Mouse (Mus musculus) heart, adult 2 months (tissue): ENCODE measurements around the gene Hapln2. TPM values are rescaled to one million over a fixed set of nuclear protein-coding genes. Genes with fewer than 3 reads are reported as not detected.

Experiments
- DNase-seq, 2 experiments: peaks; one replicate each; pipeline ENCODE4 v3.0.0; 2021
- H3K27ac ChIP-seq: fragments of 200-600 bp; 2 replicates; pipeline ENCODE4 v1.8.1; 2022
- H3K27me3 ChIP-seq: fragments of 200-500 bp; 2 replicates; pipeline ENCODE4 v1.6.1; 2012; ENCODE audit warnings: mild to moderate bottlenecking, low read length, inconsistent platforms, mixed read lengths; ENCODE audit not compliant: control insufficient read depth, insufficient read depth
- H3K36me3 ChIP-seq: fragments of 200-500 bp; 2 replicates; pipeline ENCODE4 v1.6.1; 2012; ENCODE audit warnings: low read length, inconsistent platforms; ENCODE audit not compliant: control insufficient read depth, insufficient read depth
- H3K4me1 ChIP-seq: fragments of 200-500 bp; 2 replicates; pipeline ENCODE4 v1.6.1; 2011; ENCODE audit warnings: low read length; ENCODE audit not compliant: control insufficient read depth, insufficient read depth
- H3K4me3 ChIP-seq: fragments of 200-600 bp; 2 replicates; pipeline ENCODE4 v1.8.1; 2022
- H3K79me2 ChIP-seq: fragments of 200-500 bp; replicated peaks from 2 replicates; pipeline ENCODE4 v1.6.1; 2012; ENCODE audit warnings: mild to moderate bottlenecking, inconsistent platforms, low read length, moderate library complexity, mixed read lengths; ENCODE audit not compliant: control insufficient read depth, insufficient read depth
- H3K9ac ChIP-seq: fragments of 200-500 bp; 2 replicates; pipeline ENCODE4 v1.6.1; 2012; ENCODE audit warnings: low read depth, mild to moderate bottlenecking, control low read depth, inconsistent platforms, low read length, mixed read lengths
- CTCF ChIP-seq: fragments of 200-600 bp; IDR thresholded peaks from 2 replicates; pipeline ENCODE4 v1.8.1; 2022; ENCODE audit warnings: antibody characterized with exemption, mild to moderate bottlenecking, moderate library complexity
- EP300 ChIP-seq: fragments of 200-500 bp; IDR thresholded peaks from 2 replicates; pipeline ENCODE4 v1.6.1; 2011; ENCODE audit warnings: low read depth, low read length, control low read depth; ENCODE audit not compliant: insufficient read depth
- POLR2A ChIP-seq: fragments of 200-500 bp; IDR thresholded peaks from 2 replicates; pipeline ENCODE4 v1.6.1; 2011; ENCODE audit warnings: mild to moderate bottlenecking, low read depth, low read length, control low read depth; ENCODE audit not compliant: insufficient read depth
- WGBS: fragments of 180-500 bp; shearing (Covaris S2); methylation state at CpG from one replicate; pipeline ENCODE4 v1.1.7; 2018; 5-methylcytosine and 5-hydroxymethylcytosine counted together
- intact Hi-C: fragments of 180-260 bp; cut with DNase I; formaldehyde crosslinking; loops from one replicate; pipeline ENCODE4 v1.15.1; 2025
- polyA plus RNA-seq: library from polyadenylated mRNA; depleted of rRNA; stranded (reverse); fragments of >200 nt; gene quantifications from 2 replicates; pipeline ENCODE4 v1.2.3, GENCODE M21; 2012
- total RNA-seq, 2 experiments: library from RNA; stranded (reverse); gene quantifications; 2 replicates each; pipeline ENCODE4 v1.2.3; 2021

Hapln2 gene
- total and polyA plus RNA-seq, 3 experiments, result not detected

DNA sequence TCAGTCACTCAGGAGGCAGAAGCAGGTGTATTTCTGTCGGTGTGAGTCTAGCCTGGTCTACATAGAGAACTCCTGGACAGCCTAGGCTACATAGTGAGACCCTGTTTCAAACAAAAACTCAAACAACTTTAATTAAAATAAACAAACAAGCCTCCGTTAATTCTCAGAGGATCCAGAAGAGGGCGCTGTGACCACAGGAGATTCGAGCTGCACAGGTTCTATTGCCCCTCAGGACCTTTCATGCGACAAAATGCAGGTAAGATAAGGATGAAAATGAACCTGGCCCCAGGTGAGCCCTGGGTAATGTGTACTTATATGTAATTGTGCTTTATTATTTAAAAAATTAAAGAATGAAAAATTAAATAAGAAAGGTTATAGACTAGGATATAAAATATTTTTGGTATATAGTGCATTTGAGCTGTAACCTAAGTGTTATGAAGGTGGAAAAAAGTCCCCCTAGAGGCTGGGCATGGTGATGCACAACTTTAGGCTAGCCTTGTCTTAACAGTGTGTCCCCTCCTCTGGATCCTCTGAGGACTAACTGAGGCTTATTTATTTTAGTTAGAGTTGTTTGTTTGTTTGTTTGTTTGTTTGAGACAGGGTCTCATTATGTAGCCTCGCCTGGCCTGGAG lies 16.6 kb downstream of the Hapln2 start:
- no peak overlapping the region for H3K4me3 ChIP-seq
- no peaks in the 10 kb centered on the region for H3K36me3 ChIP-seq
- peak; percentile 78 for TF ChIP-seq CTCF
- no peak for TF ChIP-seq POLR2A
- no peaks in the 10 kb centered on the region for H3K27me3 ChIP-seq
- no peak overlapping the region for H3K27ac ChIP-seq
- no peak overlapping the region for H3K9ac ChIP-seq
- WGBS, result 8% methylated on average over 6 of the region's 6 CpGs
- DNase-seq, result no peak
- intact Hi-C loops, result loop anchor here (1.0 to 5.0 kb wide), 2 partner anchors 61 to 232 kb away; no protein-coding TSS in a partner anchor
- H3K79me2 ChIP-seq, result no peaks in the 10 kb centered on the region
- no peaks in the 10 kb centered on the region for H3K4me1 ChIP-seq

DNA sequence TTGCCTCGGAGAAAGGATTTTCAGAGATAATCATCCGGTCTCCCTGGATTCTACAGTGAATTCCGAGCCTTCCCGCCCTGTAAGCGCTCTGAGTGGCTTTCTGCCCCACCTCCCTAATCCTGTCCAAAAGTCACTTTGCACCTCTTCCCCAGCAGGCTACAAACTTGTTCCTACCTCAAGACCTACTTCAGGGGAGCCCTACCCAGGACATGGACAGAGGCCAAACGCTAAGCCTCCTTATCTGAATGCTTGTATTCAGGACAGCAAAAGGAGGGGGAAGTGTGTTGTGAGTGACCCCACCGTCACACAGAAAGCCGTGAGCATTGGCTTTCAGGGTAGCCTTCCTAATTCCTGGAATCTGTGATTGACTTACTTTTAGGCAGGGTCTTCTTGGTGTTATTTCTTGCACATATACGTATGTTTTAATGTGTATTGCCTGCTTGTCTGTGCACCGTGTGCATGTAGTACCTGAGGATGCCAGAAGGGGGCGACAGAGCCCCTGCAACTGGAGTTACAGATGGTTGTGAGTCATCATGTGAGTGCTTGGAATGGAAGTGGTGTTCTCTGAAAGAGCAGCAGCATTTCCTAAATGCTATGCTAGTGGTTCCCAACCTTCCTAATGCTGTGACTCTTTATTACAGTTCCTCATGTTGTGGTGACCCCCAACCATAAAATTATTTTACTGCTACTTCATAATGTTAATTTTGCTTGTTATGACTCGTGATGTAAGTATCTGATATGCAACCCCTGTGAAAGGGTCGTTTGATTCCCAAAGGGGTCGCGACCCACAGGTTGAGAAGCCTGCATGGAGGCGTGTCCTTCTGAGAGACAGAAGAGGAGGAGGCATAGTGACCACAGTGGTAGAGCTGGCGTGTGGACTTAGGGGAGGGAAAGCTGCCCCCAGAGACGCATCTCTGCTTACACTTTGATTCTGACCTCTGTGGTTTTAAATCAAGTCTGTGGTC lies 21.3 kb downstream of the Hapln2 start:
- no peak overlapping the region for H3K27ac ChIP-seq
- DNase-seq, result no peak
- intact Hi-C loops, result no loop called here
- peaks cover 2% of the 10 kb centered on the region for H3K27me3 ChIP-seq
- WGBS, result 64% methylated on average over 18 of the region's 18 CpGs
- H3K4me3 ChIP-seq, result no peak overlapping the region
- H3K4me1 ChIP-seq, result no peaks in the 10 kb centered on the region
- no peaks in the 10 kb centered on the region for H3K36me3 ChIP-seq
- no peak overlapping the region for H3K9ac ChIP-seq
- no peaks in the 10 kb centered on the region for H3K79me2 ChIP-seq
- TF ChIP-seq CTCF, result peak; percentile 57
- TF ChIP-seq EP300, result no peak

DNA sequence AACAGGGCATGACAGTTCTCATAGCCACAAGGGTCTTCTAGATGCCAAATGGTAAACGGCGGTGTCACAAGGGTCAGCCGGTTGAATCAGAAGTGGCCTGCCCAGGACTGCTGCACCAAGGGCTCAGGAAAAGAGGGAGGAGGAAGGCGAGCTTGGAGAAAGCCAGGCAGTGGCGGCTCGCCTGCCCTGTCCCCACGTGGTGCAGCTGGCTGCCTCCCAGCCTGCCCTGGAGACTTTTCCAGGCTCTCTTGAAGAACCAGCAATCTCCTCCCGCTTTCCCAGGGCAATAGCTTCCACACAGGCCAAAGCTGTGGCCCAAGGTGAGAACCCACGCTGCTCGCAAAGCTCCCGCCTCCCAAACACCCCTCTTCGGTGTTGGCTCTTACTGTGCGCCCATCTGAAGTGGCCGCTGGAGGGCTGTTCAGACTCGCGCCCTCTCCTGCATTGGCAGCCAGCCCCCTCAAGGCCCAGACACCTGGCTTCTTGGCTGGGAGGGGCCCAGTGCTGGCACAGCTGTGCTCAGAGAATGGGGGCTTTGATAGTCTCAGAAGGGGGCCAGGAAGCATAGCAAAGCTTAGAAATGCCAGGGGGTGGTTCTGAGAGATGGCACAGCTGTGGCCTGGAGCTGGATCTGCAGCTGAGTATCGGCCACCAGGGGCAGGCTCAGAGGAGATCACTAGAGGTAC lies 24.9 kb downstream of the Hapln2 start:
- DNase-seq, result no peak
- no peaks in the 10 kb centered on the region for H3K36me3 ChIP-seq
- intact Hi-C loops, result no loop called here
- no peaks in the 10 kb centered on the region for H3K4me1 ChIP-seq
- no peak overlapping the region for H3K27ac ChIP-seq
- TF ChIP-seq EP300, result no peak
- no peak for TF ChIP-seq POLR2A
- no peak for TF ChIP-seq CTCF
- no peak overlapping the region for H3K9ac ChIP-seq
- 5% methylated on average over 17 of the region's 17 CpGs for WGBS
- peaks cover 23% of the 10 kb centered on the region for H3K27me3 ChIP-seq
- H3K4me3 ChIP-seq, result no peak overlapping the region
- no peaks in the 10 kb centered on the region for H3K79me2 ChIP-seq

DNA sequence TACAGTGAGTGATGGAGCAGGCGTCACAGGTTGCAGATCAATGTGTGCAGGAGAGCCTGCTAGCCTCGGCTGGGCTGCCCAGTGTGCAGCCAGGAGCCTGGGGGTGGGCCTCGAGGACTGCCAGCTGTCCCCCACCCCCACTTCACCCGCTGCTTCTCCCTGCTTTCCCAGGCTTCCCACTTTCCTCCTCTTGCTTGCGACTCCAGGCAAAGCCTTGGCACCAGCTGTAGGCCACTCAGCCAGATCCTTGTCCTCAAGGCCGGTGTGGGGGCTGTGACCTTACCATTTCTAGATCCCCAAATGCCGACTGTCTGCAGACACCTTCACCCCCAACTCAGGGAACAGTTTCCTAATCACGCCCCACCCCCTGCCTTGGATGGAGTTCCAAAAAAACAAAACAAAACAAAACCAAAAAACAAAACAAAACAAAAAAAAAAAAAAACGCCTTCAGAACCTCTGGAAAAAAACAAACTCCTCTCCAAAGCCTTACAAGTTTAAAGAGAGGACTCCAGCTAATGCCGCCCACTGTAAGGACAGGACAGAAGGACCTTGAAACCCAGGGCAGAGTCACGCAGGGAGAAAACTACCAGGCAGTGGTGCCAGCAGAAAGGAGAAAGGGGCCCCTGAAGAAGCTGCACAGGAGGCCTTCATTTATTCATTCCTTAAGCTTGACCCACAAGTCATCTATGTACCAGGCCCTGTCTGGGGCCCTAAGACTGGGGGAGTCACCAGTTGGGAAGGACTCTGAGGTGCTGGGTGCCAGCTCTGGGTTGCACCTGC lies 26.4 kb downstream of the Hapln2 start:
- Histone ChIP-seq H3K4me3 (no peak overlapping the region), H3K4me1 (0 out of 2 replicates have a peak, but pooled peaks cover 1% of the 10 kb centered on the region), H3K27ac (no peak overlapping the region), H3K27me3 (peaks cover 31% of the 10 kb centered on the region), H3K36me3 (no peaks in the 10 kb centered on the region), H3K9ac (no peak overlapping the region), H3K79me2 (no peaks in the 10 kb centered on the region)
- DNase-seq, result no peak
- intact Hi-C loops, result no loop called here
- 21% methylated on average over 11 of the region's 11 CpGs for WGBS
- TF ChIP-seq EP300 (no peak), CTCF (no peak), POLR2A (no peak)

- DNase-seq, result no peak
- H3K27ac ChIP-seq, result no peak within 1 kb of the TSS
- H3K9ac ChIP-seq, result no peak within 1 kb of the TSS
- TF ChIP-seq EP300, result no peak
- no peak for TF ChIP-seq POLR2A
- no peak for TF ChIP-seq CTCF
- WGBS, result 1% methylated on average over 30 of the region's 39 CpGs
- 0 out of 2 replicates have a peak, but pooled peaks cover 1% of the 10 kb centered on the region for H3K4me1 ChIP-seq
- intact Hi-C loops, result no loop called here
- H3K4me3 ChIP-seq, result no peak within 1 kb of the TSS
- H3K36me3 ChIP-seq, result no peaks in the 10 kb centered on the region
- peaks cover 35% of the 10 kb centered on the region for H3K27me3 ChIP-seq
- no peaks in the 10 kb centered on the region for H3K79me2 ChIP-seq
These were observed 27.2 kb downstream of the Hapln2 start, which contains the start of gene Bcan for GRCm38 (mm10) chr3:88000181-88000580. Bcan (minus strand) TSS chr3:88000230.
